Mouse (Mus musculus) C2C12 (cell line): Measurements from ENCODE around the gene Fbxl19. TPM values are rescaled to one million over a fixed set of nuclear protein-coding genes. Genes with fewer than 3 reads are reported as not detected.

Experiments used
- H3K27me3 ChIP-seq: one replicate; pipeline ENCODE4 v1.6.1; 2011; ENCODE audit not compliant: control insufficient read depth, insufficient read depth, insufficient read length
- H3K36me3 ChIP-seq: one replicate; pipeline ENCODE4 v1.6.1; 2011; ENCODE audit not compliant: control insufficient read depth, insufficient read depth
- H3K4me3 ChIP-seq: one replicate; pipeline ENCODE4 v1.5.1; 2011; ENCODE audit warnings: mild to moderate bottlenecking, control low read depth; ENCODE audit not compliant: poor library complexity, insufficient read depth, severe bottlenecking
- H3K79me2 ChIP-seq: one replicate; pipeline ENCODE4 v1.6.1; 2011; ENCODE audit not compliant: control insufficient read depth, insufficient read depth
- H3K79me3 ChIP-seq: one replicate; pipeline ENCODE4 v1.6.1; 2011; ENCODE audit warnings: low read depth, control low read depth
- H3ac ChIP-seq: one replicate; pipeline ENCODE3; 2011; ENCODE audit warnings: low read depth; ENCODE audit not compliant: control insufficient read depth, insufficient read length
- CEBPB ChIP-seq: IDR thresholded peaks from one replicate; pipeline ENCODE4 v1.6.1; 2011; ENCODE audit warnings: low read depth, mild to moderate bottlenecking, control low read depth, moderate library complexity
- CTCF ChIP-seq: IDR thresholded peaks from one replicate; pipeline ENCODE4 v1.5.1; 2011; ENCODE audit not compliant: control insufficient read depth, insufficient read depth, insufficient read length
- FOSL1 ChIP-seq: IDR thresholded peaks from one replicate; pipeline ENCODE4 v1.8.0; 2011; ENCODE audit warnings: mild to moderate bottlenecking, low read length; ENCODE audit not compliant: poor library complexity, insufficient read depth, severe bottlenecking
- MAX ChIP-seq: IDR thresholded peaks from one replicate; pipeline ENCODE4 v1.6.1; 2011; ENCODE audit warnings: mild to moderate bottlenecking, control low read depth
- MYOD1 ChIP-seq: IDR thresholded peaks from one replicate; pipeline ENCODE4 v1.6.1; 2011; ENCODE audit warnings: low read depth; ENCODE audit not compliant: control insufficient read depth, insufficient read length
- MYOG ChIP-seq: IDR thresholded peaks from one replicate; pipeline ENCODE4 v1.6.1; 2011; ENCODE audit not compliant: control insufficient read depth, insufficient read length; ENCODE audit errors: extremely low read depth
- USF1 ChIP-seq: IDR thresholded peaks from one replicate; pipeline ENCODE4 v1.6.1; 2011; ENCODE audit warnings: low read depth, mild to moderate bottlenecking, control low read depth, moderate library complexity
- polyA plus RNA-seq: library from polyadenylated mRNA; unstranded; fragments of >200 nt; fragmentation: generic; extraction: Trizol; gene quantifications from one replicate; pipeline ENCODE4 v1.2.1, GENCODE M21; 2012; ENCODE audit warnings: missing spikeins

Fbxl19 gene
- polyA plus RNA-seq, 1 experiment: 26.9 TPM

GRCm38 (mm10) chr7:127705706-127706105, 38.6 kb upstream of the Fbxl19 start:
- Histone ChIP-seq H3K36me3 (peaks cover 24% of the 10 kb centered on the region), H3K4me3 (no peak overlapping the region), H3K27me3 (no peaks in the 10 kb centered on the region), H3ac (no peak overlapping the region), H3K79me2 (peaks cover 16% of the 10 kb centered on the region), H3K79me3 (no peaks in the 10 kb centered on the region)
- TF ChIP-seq CEBPB (no peak), USF1 (no peak), MYOD1 (no peak), CTCF (no peak), FOSL1 (no peak), MAX (no peak)

- Histone ChIP-seq H3K36me3 (peaks cover 24% of the 10 kb centered on the region), H3K27me3 (no peaks in the 10 kb centered on the region), H3ac (peak overlapping the region; percentile 68), H3K4me3 (peak overlapping the region; percentile 41), H3K79me2 (peaks cover 16% of the 10 kb centered on the region), H3K79me3 (no peaks in the 10 kb centered on the region)
- TF ChIP-seq MYOD1 (no peak), CTCF (no peak), MAX (no peak), MYOG (no peak), FOSL1 (no peak), USF1 (no peak), CEBPB (no peak)
Measured at GRCm38 (mm10) chr7:127707045-127707956, 37.0 kb upstream of the Fbxl19 start.

GRCm38 (mm10) chr7:127707957-127708206, 36.5 kb upstream of the Fbxl19 start:
- TF ChIP-seq MAX: no peak
- no peak for TF ChIP-seq MYOD1
- no peak for TF ChIP-seq CEBPB
- TF ChIP-seq MYOG: no peak
- TF ChIP-seq USF1: no peak
- TF ChIP-seq FOSL1: no peak
- TF ChIP-seq CTCF: no peak
- peaks cover 16% of the 10 kb centered on the region for H3K79me2 ChIP-seq
- H3K79me3 ChIP-seq: no peaks in the 10 kb centered on the region
- peak overlapping the region; percentile 41 for H3K4me3 ChIP-seq
- peak overlapping the region; percentile 68 for H3ac ChIP-seq
- H3K27me3 ChIP-seq: no peaks in the 10 kb centered on the region
- peaks cover 23% of the 10 kb centered on the region for H3K36me3 ChIP-seq

GRCm38 (mm10) chr7:127708207-127709078, 35.9 kb upstream of the Fbxl19 start, which contains the start of gene Bcl7c:
Gene Bcl7c, minus strand, starts transcription at chr7:127708933.
- Histone ChIP-seq H3K27me3 (no peaks in the 10 kb centered on the region), H3ac (peak within 1 kb of the TSS; percentile 68), H3K79me3 (no peaks in the 10 kb centered on the region), H3K4me3 (peak within 1 kb of the TSS; percentile 41), H3K36me3 (peaks cover 17% of the 10 kb centered on the region), H3K79me2 (peaks cover 16% of the 10 kb centered on the region)
- TF ChIP-seq CTCF: peak; percentile 96
- peak; percentile 77 for TF ChIP-seq USF1
- TF ChIP-seq MAX: peak; percentile 76
- TF ChIP-seq CEBPB: no peak

- TF ChIP-seq MYOD1 (no peak), MYOG (no peak), CEBPB (no peak), CTCF (no peak), USF1 (no peak), FOSL1 (no peak), MAX (no peak)
- Histone ChIP-seq H3ac (no peak overlapping the region), H3K27me3 (no peaks in the 10 kb centered on the region), H3K36me3 (peaks cover 16% of the 10 kb centered on the region), H3K4me3 (no peak overlapping the region), H3K79me2 (peaks cover 16% of the 10 kb centered on the region), H3K79me3 (no peaks in the 10 kb centered on the region)
Measured at GRCm38 (mm10) chr7:127709261-127709979, 34.9 kb upstream of the Fbxl19 start.

- peaks cover 16% of the 10 kb centered on the region for H3K79me2 ChIP-seq
- H3K79me3 ChIP-seq: no peaks in the 10 kb centered on the region
- no peak overlapping the region for H3ac ChIP-seq
- H3K36me3 ChIP-seq: peaks cover 8% of the 10 kb centered on the region
- TF ChIP-seq CEBPB: no peak
- TF ChIP-seq CTCF: no peak
- TF ChIP-seq USF1: no peak
- TF ChIP-seq MYOG: no peak
- no peak for TF ChIP-seq FOSL1
- no peak for TF ChIP-seq MYOD1
- TF ChIP-seq MAX: no peak
- H3K27me3 ChIP-seq: no peaks in the 10 kb centered on the region
- no peak overlapping the region for H3K4me3 ChIP-seq
Measured at GRCm38 (mm10) chr7:127711031-127711430, 33.3 kb upstream of the Fbxl19 start.
